Mouse (Mus musculus) Patski (cell line): ENCODE results near the gene G6pc2. TPM values are rescaled to one million over a fixed set of nuclear protein-coding genes. Genes with fewer than 3 reads are reported as not detected.

ENCODE experiments used
- ATAC-seq: fragments of 100-300 bp; one replicate; pipeline ENCODE4 v1.8.0; 2021
- CTCF ChIA-PET: fragments of 350-600 bp; sonication (Branson Sonifier 250); formaldehyde crosslinking; loops from one replicate; lab custom pipeline; 2022; ENCODE audit warnings: inconsistent platforms; lab: Charles Lee
- POLR2A ChIA-PET: fragments of 350-600 bp; sonication (Branson Sonifier 250); formaldehyde crosslinking; loops from one replicate; lab custom pipeline; 2022; ENCODE audit warnings: antibody characterized with exemption, inconsistent platforms; lab: Charles Lee
- DNase-seq: peaks from one replicate; pipeline ENCODE4 v3.0.0-alpha.2; 2011; ENCODE audit warnings: low read depth, low spot score
- H3K27me3 ChIP-seq: fragments of 371-371 bp; one replicate; pipeline ENCODE4 v1.5.1; 2021
- CTCF ChIP-seq: fragments of 100-300 bp; IDR thresholded peaks from one replicate; pipeline ENCODE4 v1.5.1; 2021
- in situ Hi-C: fragments of 300-500 bp; cut with MboI; formaldehyde crosslinking; loops from 3 replicates; pipeline ENCODE4 v1.11.1; 2018; ENCODE audit warnings: low pct_unique_long_range_greater_than_20kb, mixed read lengths
- polyA plus RNA-seq: library from polyadenylated mRNA; unstranded; gene quantifications from one replicate; pipeline ENCODE4 v1.2.3, GENCODE M21; 2021

Gene G6pc2
- polyA plus RNA-seq, 1 experiment from 2014 or later = 0.15 TPM

GRCm38 (mm10) chr2:69206523-69206922 lies 4.3 kb upstream of the G6pc2 start:
- no peak for DNase-seq
- POLR2A ChIA-PET = no interaction called here
- no peak for TF ChIP-seq CTCF
- H3K27me3 ChIP-seq = no peaks in the 10 kb centered on the region
- ATAC-seq = no peak
- in situ Hi-C loops = no loop called here
- CTCF ChIA-PET = no interaction called here

GRCm38 (mm10) chr2:69209684-69210083 lies 1.2 kb upstream of the G6pc2 start:
- in situ Hi-C loops = no loop called here
- no peaks in the 10 kb centered on the region for H3K27me3 ChIP-seq
- POLR2A ChIA-PET = no interaction called here
- ATAC-seq (no peak), DNase-seq (no peak)
- TF ChIP-seq CTCF = no peak
- CTCF ChIA-PET = no interaction called here

DNA sequence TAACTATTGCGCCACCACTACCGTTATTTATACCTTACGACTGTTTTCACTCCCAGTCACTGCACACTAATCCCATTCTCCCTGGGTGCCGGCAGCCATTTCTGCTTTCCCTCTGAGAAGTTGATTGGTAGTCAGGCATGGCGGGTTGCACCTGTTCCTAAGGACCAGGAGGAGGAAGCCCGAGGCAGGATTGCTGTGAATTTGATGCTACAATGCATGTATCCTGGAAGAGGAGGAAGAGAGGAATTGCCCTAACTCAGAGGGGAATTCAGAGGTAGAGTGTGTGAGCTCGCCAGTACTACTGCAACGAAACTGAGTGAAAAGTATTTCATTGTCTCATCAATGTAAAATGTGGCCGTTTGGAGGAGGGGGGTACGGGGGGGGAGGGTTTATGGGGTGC lies 1.8 kb downstream of the G6pc2 start:
- in situ Hi-C loops = no loop called here
- POLR2A ChIA-PET = no interaction called here
- ATAC-seq (no peak), DNase-seq (no peak)
- no peak for TF ChIP-seq CTCF
- no peaks in the 10 kb centered on the region for H3K27me3 ChIP-seq
- CTCF ChIA-PET = no interaction called here

DNA sequence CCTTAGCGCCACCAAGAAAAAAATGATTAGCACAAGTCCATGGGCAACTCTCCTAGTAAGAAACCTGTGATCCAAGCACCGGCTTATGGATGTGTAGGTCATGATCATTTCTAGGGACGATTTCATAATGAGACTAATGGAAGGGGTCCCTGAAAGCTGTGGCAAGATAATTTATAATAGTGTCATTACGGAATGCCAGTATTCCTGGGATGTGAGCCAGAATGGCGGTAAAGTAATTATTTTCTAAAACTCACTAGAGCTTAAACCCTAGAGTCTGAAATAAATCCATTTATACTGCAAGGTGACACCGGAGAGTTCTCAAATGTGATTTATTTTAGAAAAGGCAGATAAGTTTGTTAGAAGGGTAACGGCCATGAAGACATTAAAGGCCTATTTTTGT lies 4.4 kb downstream of the G6pc2 start:
- CTCF ChIA-PET = no interaction called here
- ATAC-seq (peak; percentile 44), DNase-seq (peak; percentile 72)
- no peak for TF ChIP-seq CTCF
- in situ Hi-C loops = no loop called here
- POLR2A ChIA-PET = no interaction called here
- no peaks in the 10 kb centered on the region for H3K27me3 ChIP-seq

GRCm38 (mm10) chr2:69221868-69222416 lies 11.1 kb downstream of the G6pc2 start:
- no peak for DNase-seq
- in situ Hi-C loops = no loop called here
- no peak for TF ChIP-seq CTCF
- CTCF ChIA-PET = no interaction called here
- ATAC-seq = no peak
- peaks cover 6% of the 10 kb centered on the region for H3K27me3 ChIP-seq
- POLR2A ChIA-PET = no interaction called here

DNA sequence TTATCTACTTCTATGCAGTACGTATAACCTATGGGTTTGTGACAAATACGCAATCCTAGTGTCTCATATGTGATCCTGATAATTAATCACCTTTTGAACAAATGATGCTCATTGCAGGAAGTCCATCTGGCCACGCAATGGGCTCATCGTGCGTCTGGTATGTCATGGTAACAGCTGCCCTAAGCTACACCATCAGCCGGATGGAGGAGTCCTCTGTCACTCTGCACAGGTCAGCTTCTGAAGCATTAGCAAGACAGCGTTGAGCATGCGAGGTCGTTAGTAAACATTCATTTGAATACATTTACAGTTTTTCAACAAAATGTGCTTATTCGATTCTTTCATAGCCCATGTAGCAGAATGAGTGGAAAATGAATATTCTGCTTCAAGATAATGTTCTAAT lies 11.9 kb downstream of the G6pc2 start:
- in situ Hi-C loops = no loop called here
- peaks cover 6% of the 10 kb centered on the region for H3K27me3 ChIP-seq
- CTCF ChIA-PET = no interaction called here
- ATAC-seq (no peak), DNase-seq (no peak)
- no peak for TF ChIP-seq CTCF
- POLR2A ChIA-PET = no interaction called here

GRCm38 (mm10) chr2:69224724-69225123 lies 13.9 kb downstream of the G6pc2 start:
- peaks cover 6% of the 10 kb centered on the region for H3K27me3 ChIP-seq
- ChIA-PET POLR2A (no interaction called here), CTCF (interaction anchor here (0.7 kb wide), 1 partner anchor 19 kb away, joined by 3 read pairs; no protein-coding TSS in a partner anchor)
- TF ChIP-seq CTCF = no peak
- DNase-seq (no peak), ATAC-seq (no peak)
- in situ Hi-C loops = no loop called here

- TF ChIP-seq CTCF = no peak
- in situ Hi-C loops = no loop called here
- DNase-seq = no peak
- CTCF ChIA-PET = interaction anchor here (1.3 kb wide), 1 partner anchor 103 kb away, joined by 3 read pairs; no protein-coding TSS in a partner anchor
- POLR2A ChIA-PET = no interaction called here
- peaks cover 6% of the 10 kb centered on the region for H3K27me3 ChIP-seq
- no peak for ATAC-seq
Measured at GRCm38 (mm10) chr2:69226876-69227275, 16.0 kb downstream of the G6pc2 start.

GRCm38 (mm10) chr2:69228635-69229034 lies 17.8 kb downstream of the G6pc2 start:
- CTCF ChIA-PET = interaction anchor here (0.8 to 2.1 kb wide), 3 partner anchors 9 to 11 kb away, joined by 3 to 5 read pairs (median 3); no protein-coding TSS in a partner anchor
- ATAC-seq = no peak

GRCm38 (mm10) chr2:69230137-69230536 lies 19.3 kb downstream of the G6pc2 start:
- no peak for TF ChIP-seq CTCF
- ChIA-PET CTCF (interaction anchor here (2.1 kb wide), 1 partner anchor 10 kb away, joined by 5 read pairs; no protein-coding TSS in a partner anchor), POLR2A (no interaction called here)
- H3K27me3 ChIP-seq = peaks cover 2% of the 10 kb centered on the region
- ATAC-seq = no peak
- no peak for DNase-seq
- in situ Hi-C loops = no loop called here

More at GRCm38 (mm10) chr2:69228635-69229034, 17.8 kb downstream of the G6pc2 start:
- POLR2A ChIA-PET = no interaction called here
- TF ChIP-seq CTCF = no peak
- DNase-seq = no peak
- no peaks in the 10 kb centered on the region for H3K27me3 ChIP-seq
- in situ Hi-C loops = no loop called here

- POLR2A ChIA-PET = no interaction called here
- in situ Hi-C loops = no loop called here
- no peak for TF ChIP-seq CTCF
- no peak for DNase-seq
- no peak for ATAC-seq
- peaks cover 2% of the 10 kb centered on the region for H3K27me3 ChIP-seq
- CTCF ChIA-PET = no interaction called here
Measured at GRCm38 (mm10) chr2:69232101-69232500, 21.2 kb downstream of the G6pc2 start.
